Mouse (Mus musculus) midbrain, embryonic 12.5 days (tissue): ENCODE results near the gene Sec24d. TPM values are rescaled to one million over a fixed set of nuclear protein-coding genes. Genes with fewer than 3 reads are reported as not detected.
A peak's percentile ranks its signal among the peaks of the same experiment; 100 is the strongest.

ENCODE experiments used
- ATAC-seq: fragments of 200-750 bp; cut with Nextera tagmentation; 2 replicates; pipeline ENCODE4 v1.8.0; 2017; ENCODE audit warnings: low read depth, moderate TSS enrichment, moderate library complexity; ENCODE audit not compliant: low FRiP score
- H3K27ac ChIP-seq: fragments of 300-500 bp; sonication (generic); replicated peaks from 2 replicates; pipeline ENCODE4 v1.5.1; 2016; ENCODE audit warnings: mild to moderate bottlenecking
- H3K27me3 ChIP-seq: fragments of 300-500 bp; sonication (generic); 2 replicates; pipeline ENCODE4 v1.6.1; 2016; ENCODE audit warnings: mild to moderate bottlenecking
- H3K36me3 ChIP-seq: fragments of 300-500 bp; sonication (generic); 2 replicates; pipeline ENCODE4 v1.6.1; 2016
- H3K4me1 ChIP-seq: fragments of 300-500 bp; sonication (generic); 2 replicates; pipeline ENCODE4 v1.6.1; 2016
- H3K4me2 ChIP-seq: fragments of 300-500 bp; sonication (generic); replicated peaks from 2 replicates; pipeline ENCODE4 v1.6.1; 2016; ENCODE audit warnings: mild to moderate bottlenecking, moderate library complexity
- H3K4me3 ChIP-seq: fragments of 300-500 bp; sonication (generic); 2 replicates; pipeline ENCODE4 v1.5.1; 2016; ENCODE audit warnings: mild to moderate bottlenecking
- H3K9ac ChIP-seq: fragments of 300-500 bp; sonication (generic); replicated peaks from 2 replicates; pipeline ENCODE4 v1.6.1; 2016; ENCODE audit warnings: mild to moderate bottlenecking, moderate library complexity
- H3K9me3 ChIP-seq: fragments of 300-500 bp; sonication (generic); 2 replicates; pipeline ENCODE4 v1.6.1; 2016; ENCODE audit warnings: mild to moderate bottlenecking
- WGBS: fragments of 180-500 bp; shearing (Covaris S2); methylation state at CpG from one replicate; pipeline ENCODE4 v1.1.7; 2016; 5-methylcytosine and 5-hydroxymethylcytosine counted together
- polyA plus RNA-seq: library from polyadenylated mRNA; unstranded; fragments of >200 nt; fragmentation: Nextera tagmentation; extraction: Ambion mirVana; gene quantifications from 2 replicates; pipeline ENCODE4 v1.2.1, GENCODE M21; 2016

Gene Sec24d
- polyA plus RNA-seq: 20.0 and 23.4 TPM in 2 replicates

DNA sequence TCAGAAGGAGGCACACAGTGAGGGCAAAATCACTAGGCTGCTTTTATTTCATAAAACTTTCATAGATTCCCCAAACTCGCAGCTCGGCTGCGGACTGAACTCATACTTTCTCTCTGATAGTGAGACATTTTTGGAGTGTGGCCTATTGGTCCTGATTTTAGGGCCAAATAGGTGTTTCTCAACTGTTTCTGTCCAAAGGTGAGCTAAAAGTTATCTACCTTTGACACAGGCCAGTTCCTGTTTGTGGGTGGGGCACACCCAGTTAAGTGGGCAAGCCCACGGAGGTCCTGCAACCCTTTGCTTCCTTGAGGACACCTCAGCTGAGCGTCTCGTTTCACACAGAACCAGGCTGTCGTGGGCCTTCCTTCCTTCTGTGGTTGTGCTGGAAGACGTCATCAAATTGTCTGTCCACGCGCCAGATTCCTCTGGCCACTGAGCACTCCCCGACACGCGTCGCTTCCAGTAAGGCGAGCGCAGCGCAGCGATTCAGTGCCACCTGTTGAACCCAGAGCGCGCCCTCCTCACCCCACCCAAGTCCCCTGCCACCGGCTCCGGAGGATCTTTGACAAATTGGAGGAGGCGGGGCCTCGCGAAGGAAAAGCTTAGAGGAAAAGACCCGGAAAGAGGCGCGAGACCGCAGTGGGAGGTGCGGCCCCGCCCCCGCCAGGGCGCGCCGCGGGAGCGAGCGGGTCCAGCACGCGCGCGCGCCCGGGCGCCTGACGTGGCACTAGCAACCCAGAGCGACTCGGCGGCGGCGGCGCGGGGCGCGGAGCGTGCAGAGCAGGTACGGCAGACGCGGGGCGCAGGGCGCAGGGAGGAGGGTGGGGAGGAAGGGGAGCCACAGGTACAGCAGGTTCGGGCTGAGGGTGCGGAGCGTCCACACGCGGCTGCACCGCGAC, at the start of gene Sec24d:
TSS of gene Sec24d (plus strand) at position 703 of the 899 bp plus-strand sequence.
- peak within 1 kb of the TSS; percentile 84 for H3K4me3 ChIP-seq
- ATAC-seq: peak; percentile 92
- H3K27me3 ChIP-seq: peaks cover 36% of the 10 kb centered on the region
- no peaks in the 10 kb centered on the region for H3K9me3 ChIP-seq
- 0 out of 2 replicates have a peak, but pooled peaks cover 2% of the 10 kb centered on the region for H3K4me1 ChIP-seq
- H3K36me3 ChIP-seq: no peaks in the 10 kb centered on the region
- H3K27ac ChIP-seq: no peak within 1 kb of the TSS
- 4% methylated on average over 68 of the region's 68 CpGs for WGBS
- H3K4me2 ChIP-seq: peak within 1 kb of the TSS; percentile 97
- peak within 1 kb of the TSS; percentile 50 for H3K9ac ChIP-seq

DNA sequence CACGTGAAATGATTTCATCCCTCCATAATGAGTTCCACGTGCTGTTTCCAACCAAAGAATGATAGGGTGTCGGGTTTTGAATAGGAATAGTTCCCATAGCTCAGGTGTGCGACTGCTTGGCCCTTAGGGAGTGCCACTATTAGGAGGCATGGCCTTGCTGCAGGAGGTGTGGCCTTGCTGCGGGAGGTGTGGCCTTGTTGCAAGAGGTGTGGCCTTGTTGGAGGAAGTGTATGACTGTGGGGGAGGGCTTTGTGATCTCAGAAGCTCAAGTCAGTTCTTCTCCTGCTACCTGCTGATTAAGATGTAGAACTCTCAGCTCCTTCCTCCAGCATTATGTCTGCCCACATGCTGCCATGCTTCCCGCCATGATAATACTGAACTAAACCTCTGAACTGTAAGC, 48.6 kb upstream of the Sec24d start:
- Histone ChIP-seq H3K9ac (no peak overlapping the region), H3K4me2 (no peak overlapping the region), H3K4me3 (no peak overlapping the region), H3K27me3 (no peaks in the 10 kb centered on the region), H3K27ac (no peak overlapping the region), H3K36me3 (no peaks in the 10 kb centered on the region), H3K4me1 (no peaks in the 10 kb centered on the region), H3K9me3 (no peaks in the 10 kb centered on the region)
- no peak for ATAC-seq
- WGBS: 63% methylated on average over 6 of the region's 6 CpGs

DNA sequence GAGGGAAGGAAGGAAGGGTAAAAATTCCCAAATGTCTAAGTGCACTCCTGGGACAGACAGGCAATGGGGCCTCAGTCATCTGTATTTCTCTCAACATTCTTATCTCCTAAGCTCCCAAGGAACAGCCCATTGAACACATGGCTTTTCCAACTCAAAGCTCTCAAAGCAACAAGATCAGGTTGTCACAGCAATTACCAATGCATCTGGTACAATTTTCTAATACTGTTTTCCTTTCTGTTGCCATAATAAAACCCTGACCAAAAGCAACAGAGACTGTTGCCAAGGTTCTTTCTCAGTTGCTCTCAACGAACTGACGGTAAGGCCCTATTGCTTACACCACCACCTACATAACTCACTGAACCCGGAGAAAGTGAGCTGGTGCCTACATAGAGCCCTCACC, 40.0 kb upstream of the Sec24d start:
- 91% methylated on average over 3 of the region's 3 CpGs for WGBS
- ATAC-seq: no peak

DNA sequence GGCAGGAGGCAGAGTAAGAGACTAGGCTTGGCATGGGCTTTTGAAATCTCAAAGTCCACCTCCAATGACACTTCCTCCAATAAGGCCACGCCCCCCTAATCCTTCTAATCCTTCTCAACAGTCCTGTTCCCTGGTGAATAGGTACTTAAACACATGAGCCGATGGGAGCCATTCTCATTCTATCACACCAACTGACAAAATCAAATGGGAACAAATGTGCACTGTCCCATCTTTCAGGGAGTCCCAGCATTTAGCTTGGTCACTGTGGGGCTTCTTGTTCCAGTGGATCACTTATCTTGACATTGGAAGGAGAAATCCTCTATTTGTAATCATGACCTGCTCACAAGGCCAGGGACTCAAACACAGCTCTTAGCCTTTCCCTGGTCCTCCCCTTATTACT, 35.6 kb upstream of the Sec24d start:
- WGBS: 76% methylated on average over 2 of the region's 2 CpGs
- Histone ChIP-seq H3K9me3 (no peaks in the 10 kb centered on the region), H3K36me3 (no peaks in the 10 kb centered on the region), H3K4me1 (peaks cover 9% of the 10 kb centered on the region), H3K9ac (no peak overlapping the region), H3K27me3 (peaks cover 14% of the 10 kb centered on the region), H3K4me3 (no peak overlapping the region), H3K4me2 (no peak overlapping the region), H3K27ac (no peak overlapping the region)
- ATAC-seq: no peak

More for the DNA sequence above, 40.0 kb upstream of the Sec24d start:
- H3K27me3 ChIP-seq: no peaks in the 10 kb centered on the region
- H3K9ac ChIP-seq: no peak overlapping the region
- no peaks in the 10 kb centered on the region for H3K9me3 ChIP-seq
- H3K36me3 ChIP-seq: no peaks in the 10 kb centered on the region
- no peaks in the 10 kb centered on the region for H3K4me1 ChIP-seq
- H3K27ac ChIP-seq: no peak overlapping the region
- H3K4me2 ChIP-seq: no peak overlapping the region
- no peak overlapping the region for H3K4me3 ChIP-seq

DNA sequence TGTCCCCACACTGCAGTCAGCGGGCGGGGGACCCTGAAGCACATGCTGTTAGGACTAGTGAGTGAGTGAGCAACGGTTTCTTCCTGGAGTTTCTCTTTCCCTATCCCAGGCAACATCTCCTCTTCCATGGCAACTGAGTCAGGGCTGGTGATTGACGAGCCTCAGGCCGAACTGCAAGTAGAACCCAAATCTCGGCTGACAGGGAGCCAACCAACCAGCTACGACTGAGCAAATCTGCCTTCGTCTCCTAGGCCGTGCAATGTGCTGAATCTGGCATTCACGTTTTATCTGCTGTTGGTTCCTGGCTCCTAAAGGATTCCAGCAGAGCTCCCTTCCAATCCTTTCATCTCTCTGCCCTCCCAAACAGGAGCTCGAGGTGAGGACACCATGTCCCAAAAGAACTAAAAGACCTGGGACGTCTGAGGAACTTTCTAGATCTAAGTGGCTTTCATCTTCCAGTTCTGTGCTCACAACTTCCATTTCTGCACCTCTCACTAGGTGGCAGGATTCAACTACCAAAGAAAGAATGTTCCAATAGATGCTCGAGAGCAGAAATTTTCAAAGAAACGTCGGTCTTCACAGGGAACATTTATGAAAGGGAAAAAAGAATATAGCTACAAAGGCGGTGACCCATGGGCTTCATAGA, 32.9 kb upstream of the Sec24d start:
- Histone ChIP-seq H3K27me3 (peaks cover 20% of the 10 kb centered on the region), H3K9ac (no peak overlapping the region), H3K4me2 (no peak overlapping the region), H3K36me3 (no peaks in the 10 kb centered on the region), H3K4me1 (peaks cover 12% of the 10 kb centered on the region), H3K4me3 (no peak overlapping the region), H3K27ac (no peak overlapping the region), H3K9me3 (no peaks in the 10 kb centered on the region)
- 49% methylated on average over 16 of the region's 16 CpGs for whole genome bisulfite sequencing
- ATAC-seq: no peak

DNA sequence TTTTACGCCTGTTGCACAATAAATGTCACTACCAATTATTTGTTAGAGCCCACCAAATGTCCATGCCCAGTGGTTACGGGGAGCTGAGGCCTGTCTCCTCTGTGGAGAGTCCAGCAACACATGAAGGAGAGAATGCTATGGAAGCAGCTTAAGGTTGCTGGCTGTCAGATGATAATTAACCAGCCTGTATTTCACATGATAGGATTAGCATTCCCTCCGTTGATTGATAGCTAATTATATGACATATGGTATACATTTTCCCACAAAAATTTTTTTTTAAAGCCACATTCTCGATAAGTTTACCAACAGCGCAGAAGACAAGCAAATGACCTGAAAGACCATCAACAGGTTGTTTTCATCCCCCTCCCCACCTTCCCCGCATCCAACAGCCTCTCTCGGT, 31.8 kb upstream of the Sec24d start:
- Histone ChIP-seq H3K36me3 (no peaks in the 10 kb centered on the region), H3K4me1 (peaks cover 12% of the 10 kb centered on the region), H3K9me3 (no peaks in the 10 kb centered on the region), H3K27me3 (peaks cover 20% of the 10 kb centered on the region), H3K4me3 (peak overlapping the region; percentile 46), H3K4me2 (peak overlapping the region; percentile 82), H3K9ac (peak overlapping the region; percentile 42; the same call in 1 of the 2 replicates), H3K27ac (no peak overlapping the region)
- WGBS: 16% methylated on average over 7 of the region's 7 CpGs
- no peak for ATAC-seq

DNA sequence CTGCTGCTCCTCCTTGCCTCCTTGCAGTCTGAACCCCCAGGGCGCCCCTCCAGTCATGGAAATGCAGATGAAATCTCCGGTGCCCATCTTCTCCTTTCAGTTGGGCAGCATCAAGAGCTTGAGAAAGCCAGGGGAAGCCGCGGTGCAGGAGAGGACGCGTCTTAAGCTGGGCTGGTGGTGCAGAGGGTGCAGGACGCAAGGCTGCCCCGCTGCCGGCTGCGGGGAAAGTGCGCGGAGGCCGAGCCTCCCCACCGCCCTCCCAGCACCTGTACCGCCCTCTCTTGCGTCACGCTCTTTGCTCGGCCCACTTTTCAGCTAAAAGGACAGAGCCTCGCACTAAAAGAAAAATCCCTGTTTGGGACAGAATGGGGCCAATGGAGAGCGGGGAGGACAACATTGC, 31.3 kb upstream of the Sec24d start, which contains the start of gene Synpo2:
TSS of gene Synpo2 (minus strand) at position 229 of the 400 bp plus-strand sequence.
- peaks cover 20% of the 10 kb centered on the region for H3K27me3 ChIP-seq
- peak within 1 kb of the TSS; percentile 46 for H3K4me3 ChIP-seq
- under 1% methylated on average over 20 of the region's 20 CpGs for WGBS
- H3K36me3 ChIP-seq: no peaks in the 10 kb centered on the region
- peak within 1 kb of the TSS; percentile 82 for H3K4me2 ChIP-seq
- peaks cover 12% of the 10 kb centered on the region for H3K4me1 ChIP-seq
- no peak within 1 kb of the TSS for H3K27ac ChIP-seq
- ATAC-seq: peak; percentile 79
- H3K9ac ChIP-seq: peak within 1 kb of the TSS; percentile 42; the same call in 1 of the 2 replicates
- H3K9me3 ChIP-seq: no peaks in the 10 kb centered on the region

DNA sequence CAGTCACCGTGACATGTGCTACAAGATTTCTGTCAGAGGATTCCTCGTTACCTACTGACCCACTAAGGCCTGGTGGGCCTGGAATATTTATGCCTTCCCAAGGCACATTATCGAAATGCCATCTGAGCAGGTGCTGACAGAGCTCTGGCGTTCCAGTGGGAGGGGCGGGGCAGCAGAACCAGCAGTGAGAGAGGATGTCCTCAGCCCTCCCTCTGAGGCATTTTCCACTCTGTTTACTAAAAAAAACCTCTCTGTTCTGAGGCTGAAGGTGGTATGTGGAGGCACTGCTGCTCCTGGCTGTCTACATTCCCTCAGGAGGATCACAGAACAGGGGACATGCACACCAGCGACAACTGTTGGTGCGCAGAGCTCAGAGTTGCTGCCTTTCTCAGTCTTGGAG, 30.2 kb upstream of the Sec24d start:
- H3K9me3 ChIP-seq: no peaks in the 10 kb centered on the region
- 25% methylated on average over 7 of the region's 7 CpGs for WGBS
- no peak for ATAC-seq
- no peak overlapping the region for H3K4me3 ChIP-seq
- H3K27me3 ChIP-seq: peaks cover 20% of the 10 kb centered on the region
- no peak overlapping the region for H3K9ac ChIP-seq
- H3K36me3 ChIP-seq: no peaks in the 10 kb centered on the region
- no peak overlapping the region for H3K27ac ChIP-seq
- H3K4me1 ChIP-seq: peaks cover 12% of the 10 kb centered on the region
- H3K4me2 ChIP-seq: no peak overlapping the region

DNA sequence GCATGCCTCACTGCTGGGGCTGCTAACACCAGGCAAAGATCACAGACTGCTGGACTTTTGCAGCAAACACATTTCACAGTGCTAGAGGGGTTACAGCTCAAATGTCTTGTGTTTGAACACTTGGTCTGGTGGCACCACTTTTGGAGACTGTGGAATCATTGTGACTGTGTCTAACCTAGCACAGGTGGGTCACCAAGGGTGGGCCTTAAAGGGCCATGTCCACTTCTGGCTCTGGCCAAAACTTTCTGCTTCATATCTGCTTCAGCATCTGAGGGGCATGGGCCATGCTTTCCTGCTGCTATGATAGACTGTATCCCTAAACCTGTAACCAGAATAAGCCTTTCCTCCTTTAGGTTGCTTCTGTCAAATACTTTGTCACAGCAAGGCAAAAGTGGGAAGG, 29.8 kb upstream of the Sec24d start:
- ATAC-seq: no peak
- Histone ChIP-seq H3K36me3 (no peaks in the 10 kb centered on the region), H3K9ac (no peak overlapping the region), H3K4me2 (no peak overlapping the region), H3K4me3 (no peak overlapping the region), H3K4me1 (peaks cover 12% of the 10 kb centered on the region), H3K27ac (no peak overlapping the region), H3K9me3 (no peaks in the 10 kb centered on the region), H3K27me3 (peaks cover 20% of the 10 kb centered on the region)

DNA sequence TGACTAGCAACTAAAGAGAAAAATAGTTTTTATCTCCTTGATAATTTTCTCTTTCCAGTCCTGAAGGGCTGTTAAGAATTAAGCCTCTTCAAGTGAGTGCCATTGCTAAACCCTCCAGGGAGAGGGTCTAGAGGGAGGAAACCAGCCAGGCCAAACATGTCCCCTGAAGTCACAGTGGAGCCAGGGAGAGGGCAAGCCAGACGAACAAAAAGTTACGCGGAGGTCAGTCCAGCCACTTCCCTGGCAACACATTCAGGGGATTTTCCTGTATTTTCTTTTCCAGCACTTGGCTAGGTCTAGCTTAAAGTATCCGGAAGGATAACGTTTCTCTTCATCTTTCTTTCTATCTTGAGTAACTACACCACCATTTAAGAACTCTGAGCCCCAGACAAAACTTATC, 22.9 kb upstream of the Sec24d start:
- H3K9ac ChIP-seq: no peak overlapping the region
- H3K9me3 ChIP-seq: no peaks in the 10 kb centered on the region
- H3K4me3 ChIP-seq: no peak overlapping the region
- no peaks in the 10 kb centered on the region for H3K36me3 ChIP-seq
- H3K27ac ChIP-seq: no peak overlapping the region
- no peaks in the 10 kb centered on the region for H3K4me1 ChIP-seq
- ATAC-seq: no peak
- H3K27me3 ChIP-seq: no peaks in the 10 kb centered on the region
- no peak overlapping the region for H3K4me2 ChIP-seq
- WGBS: 66% methylated on average over 5 of the region's 5 CpGs

DNA sequence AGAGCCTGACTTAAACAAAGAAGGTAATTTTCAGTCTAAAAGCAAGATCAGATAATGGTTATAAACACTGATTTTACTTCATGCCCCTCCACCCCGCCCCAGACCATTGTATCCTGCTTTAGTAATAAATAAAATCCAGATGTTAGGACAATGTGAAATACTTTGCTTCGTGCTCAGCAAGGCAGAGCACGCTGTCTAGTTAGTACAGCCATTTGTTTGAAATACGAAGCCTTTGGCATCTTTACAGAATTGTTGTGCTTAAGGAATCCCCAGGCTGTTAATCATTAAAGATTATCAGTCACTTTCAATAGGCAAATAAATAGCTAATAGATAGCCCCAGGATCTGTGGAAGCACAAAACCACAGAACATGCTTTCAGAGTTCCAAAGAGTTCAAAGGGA, 21.6 kb upstream of the Sec24d start:
- no peak overlapping the region for H3K4me3 ChIP-seq
- H3K9ac ChIP-seq: no peak overlapping the region
- no peaks in the 10 kb centered on the region for H3K36me3 ChIP-seq
- H3K4me1 ChIP-seq: no peaks in the 10 kb centered on the region
- no peak overlapping the region for H3K27ac ChIP-seq
- H3K27me3 ChIP-seq: no peaks in the 10 kb centered on the region
- H3K4me2 ChIP-seq: no peak overlapping the region
- no peak for ATAC-seq
- 75% methylated on average over 4 of the region's 4 CpGs for WGBS
- H3K9me3 ChIP-seq: no peaks in the 10 kb centered on the region
